Mouse (Mus musculus): ENCODE measurements around the gene Bloc1s3. TPM values are rescaled to one million over a fixed set of nuclear protein-coding genes. Genes with fewer than 3 reads are reported as not detected.

The Bloc1s3 gene
- total and polyA plus RNA-seq, 3 experiments = 6.1 to 7.5 TPM; not detected in 1

GRCm38 (mm10) chr7:19473875-19474443 is 34.2 kb downstream of the Bloc1s3 start (continued):
- TF ChIP-seq MAZ (IDR thresholded peaks at IDR 0.05; ENCODE audit: low read depth, low read length) (no peak), USF2 (IDR thresholded peaks at IDR 0.05; ENCODE audit: borderline replicate concordance in 1 of 2, insufficient read depth in 1 of 2, low read depth in 1 of 2, low read length in 2 of 2) (no peak), HCFC1 (IDR thresholded peaks at IDR 0.05; ENCODE audit: low read depth, low read length) (no peak), UBTF (IDR thresholded peaks at IDR 0.05; ENCODE audit: borderline replicate concordance, insufficient read depth, low read depth, low read length) (no peak)

GRCm38 (mm10) chr7:19472403-19472802 is 35.8 kb downstream of the Bloc1s3 start:
- no peak overlapping the region for H3K4me3 ChIP-seq (ENCODE audit: control insufficient read depth in 1 of 2, insufficient read depth in 1 of 2, low read depth in 2 of 2, low read length in 2 of 2)
- H3K4me1 ChIP-seq (ENCODE audit: control insufficient read depth in 1 of 2, insufficient read depth in 2 of 2, low read length in 2 of 2) = no peaks in the 10 kb centered on the region
- TF ChIP-seq ZMIZ1 (IDR thresholded peaks at IDR 0.05; ENCODE audit: low read depth, low read length) (no peak), MAZ (IDR thresholded peaks at IDR 0.05; ENCODE audit: low read depth, low read length) (no peak), MEF2A (IDR thresholded peaks at IDR 0.05; ENCODE audit: extremely low read depth, insufficient replicate concordance, low read depth, low read length, poor library complexity, severe bottlenecking) (no peak), BHLHE40 (IDR thresholded peaks at IDR 0.05; ENCODE audit: borderline replicate concordance, low read depth, low read length) (no peak), MYC (IDR thresholded peaks at IDR 0.05; ENCODE audit: low read depth, low read length) (no peak), EP300 (IDR thresholded peaks at IDR 0.05; ENCODE audit: low read depth in 1 of 2, low read length in 2 of 2) (no peak), TCF12 (IDR thresholded peaks at IDR 0.05; ENCODE audit: low read depth, low read length) (no peak), POLR2AphosphoS2 (IDR thresholded peaks at IDR 0.05; ENCODE audit: low read length) (no peak)
- no peaks in the 10 kb centered on the region for H3K9me3 ChIP-seq (replicated peaks; ENCODE audit: insufficient read depth, low read length)
- H3K27me3 ChIP-seq (ENCODE audit: control insufficient read depth in 1 of 2, insufficient read depth in 2 of 2, low read length in 2 of 2) = no peaks in the 10 kb centered on the region
- no peaks in the 10 kb centered on the region for H3K79me2 ChIP-seq (ENCODE audit: control insufficient read depth, insufficient read depth, low read length, poor library complexity)
- H3K9ac ChIP-seq (ENCODE audit: control insufficient read depth, low read depth, low read length, poor library complexity, severe bottlenecking) = no peak overlapping the region
- DNase-seq (ENCODE audit: low read depth, low spot score) = no peak
- no peak overlapping the region for H3K27ac ChIP-seq (ENCODE audit: control insufficient read depth, low read depth, low read length)
- no peaks in the 10 kb centered on the region for H3K36me3 ChIP-seq (ENCODE audit: control insufficient read depth in 1 of 2, insufficient read depth in 2 of 2, low read length in 2 of 2)

GRCm38 (mm10) chr7:19470308-19470707 is 37.9 kb downstream of the Bloc1s3 start:
- no peaks in the 10 kb centered on the region for H3K79me2 ChIP-seq (ENCODE audit: control insufficient read depth, insufficient read depth, low read length, poor library complexity)
- no peak for DNase-seq (ENCODE audit: low read depth, low spot score)
- H3K4me1 ChIP-seq (ENCODE audit: control insufficient read depth in 1 of 2, insufficient read depth in 2 of 2, low read length in 2 of 2) = no peaks in the 10 kb centered on the region; a peak in 1 of 4 replicates
- no peak for TF ChIP-seq CHD1 (IDR thresholded peaks at IDR 0.05; ENCODE audit: low read depth, low read length)
- no peak for TF ChIP-seq TCF12 (IDR thresholded peaks at IDR 0.05; ENCODE audit: low read depth, low read length)
- no peak for TF ChIP-seq MAFK (IDR thresholded peaks at IDR 0.05; ENCODE audit: borderline replicate concordance, low read depth, low read length)
- TF ChIP-seq RCOR1 (IDR thresholded peaks at IDR 0.05; ENCODE audit: low read depth, low read length) = no peak
- TF ChIP-seq CTCF (IDR thresholded peaks at IDR 0.05 in 2 of 3, conservative IDR thresholded peaks at IDR 0.05 in 1 of 3; ENCODE audit: control insufficient read depth in 1 of 3, insufficient read depth in 1 of 3, low read depth in 2 of 3, low read length in 3 of 3, poor library complexity in 1 of 3, severe bottlenecking in 1 of 3) = no peak
- TF ChIP-seq MAX (IDR thresholded peaks at IDR 0.05; ENCODE audit: low read length) = no peak
- no peak for TF ChIP-seq HCFC1 (IDR thresholded peaks at IDR 0.05; ENCODE audit: low read depth, low read length)
- TF ChIP-seq MAZ (IDR thresholded peaks at IDR 0.05; ENCODE audit: low read depth, low read length) = no peak
- TF ChIP-seq TAL1 (IDR thresholded peaks at IDR 0.05; ENCODE audit: low read length) = no peak
- TF ChIP-seq NRF1 (IDR thresholded peaks at IDR 0.05; ENCODE audit: insufficient read depth, low read depth, low read length, poor library complexity, severe bottlenecking) = no peak
- TF ChIP-seq MYC (IDR thresholded peaks at IDR 0.05; ENCODE audit: low read depth, low read length) = no peak
- TF ChIP-seq BHLHE40 (IDR thresholded peaks at IDR 0.05; ENCODE audit: borderline replicate concordance, low read depth, low read length) = no peak
- no peak for TF ChIP-seq ETS1 (IDR thresholded peaks at IDR 0.05; ENCODE audit: low read depth, low read length)
- no peak for TF ChIP-seq UBTF (IDR thresholded peaks at IDR 0.05; ENCODE audit: borderline replicate concordance, insufficient read depth, low read depth, low read length)
- no peak for TF ChIP-seq E2F4 (IDR thresholded peaks at IDR 0.05; ENCODE audit: borderline replicate concordance, low read depth, low read length)
- H3K4me3 ChIP-seq (ENCODE audit: control insufficient read depth in 1 of 2, insufficient read depth in 1 of 2, low read depth in 2 of 2, low read length in 2 of 2) = no peak overlapping the region
- no peak overlapping the region for H3K27ac ChIP-seq (ENCODE audit: control insufficient read depth, low read depth, low read length)
- H3K9ac ChIP-seq (ENCODE audit: control insufficient read depth, low read depth, low read length, poor library complexity, severe bottlenecking) = no peak overlapping the region
- H3K36me3 ChIP-seq (ENCODE audit: control insufficient read depth in 1 of 2, insufficient read depth in 2 of 2, low read length in 2 of 2) = no peaks in the 10 kb centered on the region
- no peaks in the 10 kb centered on the region for H3K9me3 ChIP-seq (replicated peaks; ENCODE audit: insufficient read depth, low read length)
- H3K27me3 ChIP-seq (ENCODE audit: control insufficient read depth in 1 of 2, insufficient read depth in 2 of 2, low read length in 2 of 2) = no peaks in the 10 kb centered on the region
